In the genomic region with DNA sequence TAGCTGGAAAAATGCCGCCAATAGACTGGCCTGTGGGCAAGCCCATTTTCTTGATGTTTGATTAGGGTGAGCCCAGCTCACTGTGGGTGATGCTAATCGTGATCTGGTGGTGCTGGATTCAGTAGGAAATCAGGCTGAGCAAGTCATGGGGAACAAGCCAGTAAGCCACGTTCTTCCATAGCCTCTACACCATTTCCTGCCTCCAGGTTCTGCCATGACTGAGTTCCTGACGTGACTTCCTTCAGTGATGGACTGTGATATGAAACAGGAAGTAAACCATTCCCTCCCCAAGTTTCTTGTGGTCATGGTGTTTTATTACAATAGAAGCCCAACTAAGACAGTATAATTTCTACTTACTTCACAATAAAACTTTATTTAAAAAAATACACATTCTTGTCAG, we compare ENCODE assay signal across 30 mouse cellular contexts. TPM values are rescaled to one million over a fixed set of nuclear protein-coding genes. Genes with fewer than 3 reads are reported as not detected.
DNase-seq lines count a peak whose midpoint lies in the region; ATAC-seq lines count a peak whose summit lies in the region.
"Had no signal": no experiment of that assay in that cellular context is flagged by ENCODE, and none has a peak within 500 bp of the region (broad histone marks: within the 10 kb centered on the region; RNA-seq: fewer than 3 reads in every experiment).

No protein-coding gene starts in this region.

- no peak overlapping the region for H3K4me2 ChIP-seq in forebrain, embryonic 16.5 days (ENCODE audit: low read length)
- H3K4me2 ChIP-seq: embryonic facial prominence, embryonic 13.5 days; heart, embryonic 12.5 days; hindbrain, embryonic 14.5 days; limb, embryonic 13.5 days; liver, embryonic 11.5 days; neural tube, embryonic 13.5 days had no signal

- H3K9me3 ChIP-seq in forebrain, embryonic 16.5 days (ENCODE audit: control insufficient read depth, low read length), result no peaks in the 10 kb centered on the region
- H3K9me3 ChIP-seq: embryonic facial prominence, embryonic 13.5 days; heart, embryonic 12.5 days; limb, embryonic 13.5 days; midbrain, embryonic 10.5 days; neural tube, embryonic 13.5 days had no signal

- H3K27me3 ChIP-seq in splenic B cell, adult 2 months (ENCODE audit: control insufficient read depth, insufficient read depth, low read length, poor library complexity, severe bottlenecking), result no peaks in the 10 kb centered on the region
- H3K27me3 ChIP-seq in forebrain, embryonic 16.5 days (replicated peaks; ENCODE audit: control insufficient read depth, insufficient read depth, low read length), result no peaks in the 10 kb centered on the region
- H3K27me3 ChIP-seq: embryonic facial prominence, embryonic 13.5 days; heart, embryonic 12.5 days; limb, embryonic 13.5 days; neural tube, embryonic 13.5 days had no signal

- no peak overlapping the region for H3K4me3 ChIP-seq in forebrain, embryonic 16.5 days (replicated peaks; ENCODE audit: low read length)
- H3K4me3 ChIP-seq: embryonic facial prominence, embryonic 13.5 days; heart, embryonic 12.5 days; limb, embryonic 13.5 days; midbrain, embryonic 10.5 days; myocyte; neural tube, embryonic 13.5 days had no signal

- peak; percentile 27 for ATAC-seq in inflammation-experienced regulatory T-cells, adult 6 months
- no peak for ATAC-seq in forebrain, embryonic 16.5 days
- ATAC-seq: activated CD4-positive, CD25-positive, alpha-beta regulatory T cell, adult 4 months; forebrain, postnatal 0 days; liver, postnatal 0 days; lung, postnatal 0 days; midbrain, embryonic 16.5 days had no signal

- no peak overlapping the region for H3K9ac ChIP-seq in forebrain, embryonic 16.5 days (replicated peaks; ENCODE audit: low read depth, low read length)
- H3K9ac ChIP-seq: embryonic facial prominence, embryonic 13.5 days; forebrain, postnatal 0 days; heart, embryonic 12.5 days; hindbrain, embryonic 14.5 days; limb, embryonic 13.5 days; liver, postnatal 0 days; neural tube, embryonic 13.5 days had no signal

- no peak overlapping the region for H3K27ac ChIP-seq in forebrain, embryonic 16.5 days (ENCODE audit: low read length)
- H3K27ac ChIP-seq: embryonic facial prominence, embryonic 13.5 days; hindbrain, embryonic 14.5 days; limb, embryonic 13.5 days; midbrain, embryonic 10.5 days; neural tube, embryonic 13.5 days had no signal

- no peaks in the 10 kb centered on the region for H3K4me1 ChIP-seq in forebrain, embryonic 16.5 days (replicated peaks; ENCODE audit: control insufficient read depth, insufficient read depth, low read length)
- H3K4me1 ChIP-seq: embryonic facial prominence, embryonic 13.5 days; heart, embryonic 12.5 days; limb, embryonic 13.5 days; midbrain, embryonic 10.5 days; neural tube, embryonic 13.5 days had no signal

- no peaks in the 10 kb centered on the region for H3K36me3 ChIP-seq in splenic B cell, adult 2 months (ENCODE audit: control insufficient read depth, insufficient read depth, low read length, poor library complexity, severe bottlenecking)
- H3K36me3 ChIP-seq in forebrain, embryonic 16.5 days (ENCODE audit: control insufficient read depth, insufficient read depth), result no peaks in the 10 kb centered on the region; the same call in 1 of the 2 replicates
- H3K36me3 ChIP-seq: neural tube, embryonic 13.5 days had no signal

- peak; percentile 7 for DNase-seq in CD4-positive, CD25-positive, alpha-beta regulatory T cell, adult 2 months (ENCODE audit: low read depth, low spot score)
- peak; percentile 31 for DNase-seq in MEL-GATA-1-ER (ENCODE audit: extremely low read depth, low read depth)
- DNase-seq in splenic B cell, adult 2 months (ENCODE audit: low read depth, low spot score), result peak; percentile 15
- DNase-seq in layer of hippocampus, adult 9-11 months, result no peak
- DNase-seq in neural tube, embryonic 10.5 days (ENCODE audit: extremely low spot score, low spot score), result no peak
- DNase-seq: adrenal gland, adult 2 months; cerebellum, adult 8-10 months; forebrain, postnatal 0 days; gastrocnemius, postnatal 10 days; heart, adult 18-20 months; heart, postnatal 4 days; kidney, adult 11 months; kidney, postnatal 14 days; liver, postnatal 0 days; lung, postnatal 4 days; right cerebral cortex, postnatal 4 days had no signal

- 92% methylated on average over 4 of the region's 4 CpGs for WGBS in forebrain, embryonic 16.5 days

RNA-seq across cellular contexts. Expression of a gene that starts 7.9 kb away (rescaled TPM):
- 10 to 100 TPM in 1 of 3 experiments, 1 to 10 TPM in 2; 4.7 to 68.2 (median 8.7) TPM for polyA plus RNA-seq in inflammation-experienced regulatory T-cells, adult 6 months (2017; shearing (Covaris generic))
- 21.0 and 27.2 TPM in 2 replicates for polyA plus RNA-seq in forebrain, embryonic 16.5 days (2015; fragmentation: Nextera tagmentation; extraction: Ambion mirVana)

RNA-seq across cellular contexts. Expression of a gene that starts 38.2 kb away (rescaled TPM):
- under 1 TPM in 2 of 3 experiments, not detected in 1; 0.08 to 0.28 TPM for polyA plus RNA-seq in inflammation-experienced regulatory T-cells, adult 6 months (2017; shearing (Covaris generic))
- polyA plus RNA-seq in forebrain, embryonic 16.5 days (2015; fragmentation: Nextera tagmentation; extraction: Ambion mirVana), result 4.0 and 5.0 TPM in 2 replicates
- polyA plus RNA-seq: adrenal gland, adult 2 months; heart, postnatal 0 days had no signal

Comparison
In these comparisons a context has a peak if more than half of its experiments do, and no peak if none do; other contexts are left out.
1. DNase-seq: peak in CD4-positive, CD25-positive, alpha-beta regulatory T cell, adult 2 months (single experiment), MEL-GATA-1-ER (single experiment) and splenic B cell, adult 2 months (single experiment); none in layer of hippocampus, adult 9-11 months (single experiment) and neural tube, embryonic 10.5 days (single experiment).